In genomic region chr13:49317508-49317907, GRCm38 (mm10) we compare ENCODE assay signal across 20 mouse cellular contexts. TPM values are rescaled to one million over a fixed set of nuclear protein-coding genes. Genes with fewer than 3 reads are reported as not detected.
DNase-seq lines count a peak whose midpoint lies in the region; ATAC-seq and TF ChIP-seq lines count a peak whose summit lies in the region.
"Had no signal": no experiment of that assay in that cellular context is flagged by ENCODE, and none has a peak within 500 bp of the region (broad histone marks: within the 10 kb centered on the region; RNA-seq: fewer than 3 reads in every experiment).

No protein-coding gene starts in this region.

- no peak overlapping the region for H3K9ac ChIP-seq in hindbrain, postnatal 0 days (replicated peaks; ENCODE audit: low read length)
- H3K9ac ChIP-seq in neural tube, embryonic 12.5 days = no peak overlapping the region
- H3K9ac ChIP-seq in midbrain, embryonic 15.5 days = no peak overlapping the region
- H3K9ac ChIP-seq: lung, embryonic 15.5 days had no signal

- WGBS in hindbrain, embryonic 10.5 days = 74% methylated on average over 6 of the region's 6 CpGs
- WGBS in hindbrain, postnatal 0 days = 61% methylated on average over 6 of the region's 6 CpGs
- WGBS in neural tube, embryonic 12.5 days = 55% methylated on average over 6 of the region's 6 CpGs
- WGBS in midbrain, embryonic 15.5 days = 70% methylated on average over 6 of the region's 6 CpGs
- 85% methylated on average over 6 of the region's 6 CpGs for WGBS in lung, adult 2 months

- no peaks in the 10 kb centered on the region for H3K9me3 ChIP-seq in hindbrain, embryonic 10.5 days
- no peaks in the 10 kb centered on the region for H3K9me3 ChIP-seq in hindbrain, postnatal 0 days (ENCODE audit: low read length)
- no peaks in the 10 kb centered on the region for H3K9me3 ChIP-seq in neural tube, embryonic 12.5 days
- no peaks in the 10 kb centered on the region for H3K9me3 ChIP-seq in midbrain, embryonic 15.5 days
- H3K9me3 ChIP-seq: embryonic facial prominence, embryonic 10.5 days; lung, embryonic 15.5 days had no signal

- no peaks in the 10 kb centered on the region for H3K36me3 ChIP-seq in hindbrain, embryonic 10.5 days
- no peaks in the 10 kb centered on the region for H3K36me3 ChIP-seq in hindbrain, postnatal 0 days (ENCODE audit: insufficient read depth, low read length)
- no peaks in the 10 kb centered on the region for H3K36me3 ChIP-seq in neural tube, embryonic 12.5 days
- no peaks in the 10 kb centered on the region for H3K36me3 ChIP-seq in midbrain, embryonic 15.5 days (replicated peaks)
- H3K36me3 ChIP-seq: embryonic facial prominence, embryonic 10.5 days; lung, embryonic 15.5 days had no signal

- no peak for TF ChIP-seq POLR2A in lung, adult 2 months (IDR thresholded peaks at IDR 0.05; ENCODE audit: borderline replicate concordance, extremely low read depth, low read depth, low read length)

- TF ChIP-seq CTCF in hindbrain, postnatal 0 days (IDR thresholded peaks at IDR 0.05; ENCODE audit: low read depth) = no peak
- no peak for TF ChIP-seq CTCF in lung, adult 2 months (IDR thresholded peaks at IDR 0.05; ENCODE audit: insufficient read depth, low read length)

- H3K4me2 ChIP-seq in hindbrain, postnatal 0 days (ENCODE audit: low read depth, low read length) = no peak overlapping the region
- peak overlapping the region; percentile 31; the same call in 1 of the 2 replicates for H3K4me2 ChIP-seq in neural tube, embryonic 12.5 days (replicated peaks)
- H3K4me2 ChIP-seq in midbrain, embryonic 15.5 days = 0 out of 2 replicates have a peak overlapping the region, but pooled peaks have one; percentile 71
- H3K4me2 ChIP-seq: liver, embryonic 11.5 days; lung, embryonic 15.5 days had no signal

- peaks cover 68% of the 10 kb centered on the region for H3K4me1 ChIP-seq in hindbrain, embryonic 10.5 days (replicated peaks)
- H3K4me1 ChIP-seq in hindbrain, postnatal 0 days (ENCODE audit: insufficient read depth, low read length) = peaks cover 14% of the 10 kb centered on the region
- peaks cover 37% of the 10 kb centered on the region for H3K4me1 ChIP-seq in neural tube, embryonic 12.5 days
- peaks cover 37% of the 10 kb centered on the region for H3K4me1 ChIP-seq in midbrain, embryonic 15.5 days
- no peaks in the 10 kb centered on the region for H3K4me1 ChIP-seq in lung, adult 2 months (ENCODE audit: control insufficient read depth, insufficient read depth, low read length)

- peak overlapping the region; percentile 31 for H3K27ac ChIP-seq in hindbrain, embryonic 10.5 days
- H3K27ac ChIP-seq in hindbrain, postnatal 0 days = no peak overlapping the region
- no peak overlapping the region for H3K27ac ChIP-seq in neural tube, embryonic 12.5 days
- no peak overlapping the region for H3K27ac ChIP-seq in midbrain, embryonic 15.5 days
- H3K27ac ChIP-seq: embryonic facial prominence, embryonic 10.5 days; heart, adult 2 months; lung, embryonic 15.5 days; macrophage had no signal

- ATAC-seq in hindbrain, postnatal 0 days = no peak
- no peak for ATAC-seq in neural tube, embryonic 12.5 days (ENCODE audit: low FRiP score, low read depth)
- ATAC-seq in midbrain, embryonic 15.5 days (replicated peaks) = no peak

- H3K27me3 ChIP-seq in hindbrain, embryonic 10.5 days (ENCODE audit: insufficient read depth, poor library complexity, severe bottlenecking) = peaks cover 47% of the 10 kb centered on the region
- no peaks in the 10 kb centered on the region for H3K27me3 ChIP-seq in hindbrain, postnatal 0 days (ENCODE audit: insufficient read depth, low read length)
- H3K27me3 ChIP-seq in neural tube, embryonic 12.5 days (replicated peaks) = peaks cover 14% of the 10 kb centered on the region
- 0 out of 2 replicates have a peak, but pooled peaks cover 3% of the 10 kb centered on the region for H3K27me3 ChIP-seq in midbrain, embryonic 15.5 days (replicated peaks)
- H3K27me3 ChIP-seq: CH12.LX; lung, embryonic 15.5 days had no signal

- no peak for DNase-seq in hindbrain, embryonic 10.5 days (ENCODE audit: low spot score)
- no peak for DNase-seq in hindbrain, postnatal 0 days (ENCODE audit: low spot score)
- DNase-seq in neural tube, embryonic 10.5 days (ENCODE audit: extremely low spot score, low spot score) = no peak
- DNase-seq in lung, adult 2 months = no peak
- DNase-seq in cerebellum, adult 11 months = no peak
- DNase-seq in right cerebral cortex, postnatal 25 days = no peak
- DNase-seq: adrenal gland, postnatal 25 days; cerebellum, adult 18-20 months; gastrocnemius, postnatal 25 days; heart, adult 2 months; heart, postnatal 36 days; kidney, adult 18-20 months; kidney, postnatal 10 days had no signal

- no peak overlapping the region for H3K4me3 ChIP-seq in hindbrain, embryonic 10.5 days
- no peak overlapping the region for H3K4me3 ChIP-seq in hindbrain, postnatal 0 days (ENCODE audit: low read length)
- H3K4me3 ChIP-seq in neural tube, embryonic 12.5 days = no peak overlapping the region
- H3K4me3 ChIP-seq in midbrain, embryonic 15.5 days = no peak overlapping the region
- no peak overlapping the region for H3K4me3 ChIP-seq in lung, adult 2 months (replicated peaks; ENCODE audit: extremely low read depth, low read depth, low read length)
- H3K4me3 ChIP-seq: embryonic facial prominence, embryonic 10.5 days; heart, adult 2 months; lung, embryonic 15.5 days had no signal

RNA-seq across cellular contexts. Expression of gene Fgd3, which starts 2.6 kb away (rescaled TPM):
- 0.98 TPM in 2 replicates for polyA plus RNA-seq in hindbrain, embryonic 10.5 days (2016; fragmentation: Nextera tagmentation; extraction: Ambion mirVana)
- total RNA-seq in hindbrain, postnatal 0 days (2014; rRNA removed) = 6.3 and 8.4 TPM in 2 replicates
- 1.6 TPM in 2 replicates for polyA plus RNA-seq in hindbrain, postnatal 0 days (2015; fragmentation: Nextera tagmentation; extraction: Ambion mirVana)
- 2.6 and 2.7 TPM in 2 replicates for polyA plus RNA-seq in neural tube, embryonic 12.5 days (2016; fragmentation: Nextera tagmentation; extraction: Ambion mirVana)
- polyA plus RNA-seq in midbrain, embryonic 15.5 days (2015; fragmentation: Nextera tagmentation; extraction: Ambion mirVana) = 3.1 TPM in 2 replicates
- 2.8 and 4.1 TPM in 2 replicates for polyA plus RNA-seq in lung, adult 2 months (2012; rRNA removed)

RNA-seq across cellular contexts. Expression of gene Bicd2, which starts 23.9 kb away (rescaled TPM):
- 31.8 and 32.0 TPM in 2 replicates for polyA plus RNA-seq in hindbrain, embryonic 10.5 days (2016; fragmentation: Nextera tagmentation; extraction: Ambion mirVana)
- 48.2 and 51.2 TPM in 2 replicates for total RNA-seq in hindbrain, postnatal 0 days (2014; rRNA removed)
- 23.3 and 25.1 TPM in 2 replicates for polyA plus RNA-seq in hindbrain, postnatal 0 days (2015; fragmentation: Nextera tagmentation; extraction: Ambion mirVana)
- 44.5 and 49.9 TPM in 2 replicates for polyA plus RNA-seq in neural tube, embryonic 12.5 days (2016; fragmentation: Nextera tagmentation; extraction: Ambion mirVana)
- polyA plus RNA-seq in midbrain, embryonic 15.5 days (2015; fragmentation: Nextera tagmentation; extraction: Ambion mirVana) = 28.3 and 29.2 TPM in 2 replicates
- polyA plus RNA-seq in lung, adult 2 months (2012; rRNA removed) = 53.3 and 63.2 TPM in 2 replicates
